Comparison of ENCODE assay signal across 7 mouse cellular contexts in the genomic region with DNA sequence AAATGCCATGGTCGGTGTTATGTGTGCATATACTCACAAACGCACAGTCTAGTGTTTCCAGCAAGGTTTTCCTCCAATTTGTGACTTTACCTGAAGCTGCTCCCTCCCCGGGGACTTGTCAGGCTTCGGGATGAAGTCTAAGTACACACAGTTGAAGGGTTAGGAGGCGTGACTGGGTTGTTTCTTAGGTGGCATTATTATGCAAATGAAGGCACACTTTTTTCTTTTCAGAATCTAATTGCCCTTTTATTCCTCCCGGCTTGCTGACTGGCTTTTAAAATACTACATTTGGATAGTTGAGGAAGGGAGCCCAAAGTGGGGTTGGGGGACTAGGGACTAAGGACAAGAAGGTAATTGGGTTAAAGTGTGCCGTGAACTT. TPM values are rescaled to one million over a fixed set of nuclear protein-coding genes. Genes with fewer than 3 reads are reported as not detected.
DNase-seq lines count a peak whose midpoint lies in the region; ATAC-seq and TF ChIP-seq lines count a peak whose summit lies in the region.

No protein-coding gene starts in this region.

- in situ Hi-C loops in ES-E14 (cut with MboI; ENCODE audit: low sequenced_read_pairs in 2 of 2, unreplicated experiment in 2 of 2) = loop anchor here (5.0 to 10.0 kb wide), 4 partner anchors 934 to 1006 kb away; a partner anchor contains a TSS

- no peak for ATAC-seq in heart, embryonic 16.5 days (replicated peaks; ENCODE audit: extremely low read depth, insufficient read depth, low FRiP score)
- ATAC-seq in liver, embryonic 13.5 days (ENCODE audit: low read depth) = no peak

- H3K4me2 ChIP-seq in heart, embryonic 16.5 days (ENCODE audit: low read depth, low read length) = peak overlapping the region; percentile 94
- H3K4me2 ChIP-seq in liver, embryonic 13.5 days = peak overlapping the region; percentile 95

- DNase-seq in B cell, adult 2 months = peak; percentile 10 to 18
- peak; percentile 63 for DNase-seq in ES-E14 (ENCODE audit: low read depth, low spot score)
- no peak for DNase-seq in liver, embryonic 13.5 days
- no peak for DNase-seq in frontal cortex, postnatal 10 days (ENCODE audit: low spot score in 2 of 2)
- no peak for DNase-seq in frontal cortex, adult 2 months (ENCODE audit: extremely low spot score in 1 of 2, low spot score in 1 of 2)
- DNase-seq in layer of hippocampus, postnatal 14 days (ENCODE audit: low spot score in 2 of 2) = no peak

- H3K27me3 ChIP-seq in heart, embryonic 16.5 days (ENCODE audit: control insufficient read depth, insufficient read depth, low read length) = no peaks in the 10 kb centered on the region
- peaks cover 52% of the 10 kb centered on the region for H3K27me3 ChIP-seq in liver, embryonic 13.5 days

- no peak overlapping the region for H3K9ac ChIP-seq in ES-E14 (ENCODE audit: insufficient read depth, low read depth, low read length, poor library complexity, severe bottlenecking)
- H3K9ac ChIP-seq in heart, embryonic 16.5 days (ENCODE audit: low read length) = no peak overlapping the region; the same call in 1 of the 2 replicates
- H3K9ac ChIP-seq in liver, embryonic 13.5 days = no peak overlapping the region

- no peak overlapping the region for H3K27ac ChIP-seq in ES-E14 (ENCODE audit: insufficient read depth, low read depth, low read length, poor library complexity, severe bottlenecking)
- H3K27ac ChIP-seq in heart, embryonic 16.5 days (ENCODE audit: low read length) = no peak overlapping the region
- no peak overlapping the region for H3K27ac ChIP-seq in liver, embryonic 13.5 days

- 0 out of 4 replicates have a peak, but pooled peaks cover 0 to 2% of the 10 kb centered on the region in 2 experiments for H3K4me1 ChIP-seq in ES-E14 (ENCODE audit: control insufficient read depth in 2 of 2, insufficient read depth in 2 of 2, low read length in 2 of 2, poor library complexity in 1 of 2)
- H3K4me1 ChIP-seq in heart, embryonic 16.5 days (ENCODE audit: control insufficient read depth, insufficient read depth, low read length) = peaks cover 19% of the 10 kb centered on the region
- H3K4me1 ChIP-seq in liver, embryonic 13.5 days (replicated peaks) = peaks cover 57% of the 10 kb centered on the region

- no peaks in the 10 kb centered on the region for H3K36me3 ChIP-seq in ES-E14 (ENCODE audit: control insufficient read depth, insufficient read depth, low read length, poor library complexity, severe bottlenecking)
- H3K36me3 ChIP-seq in heart, embryonic 16.5 days (ENCODE audit: control insufficient read depth, insufficient read depth) = no peaks in the 10 kb centered on the region
- H3K36me3 ChIP-seq in liver, embryonic 13.5 days = no peaks in the 10 kb centered on the region

- 40% methylated on average over 7 of the region's 7 CpGs for WGBS in heart, embryonic 16.5 days
- 39% methylated on average over 7 of the region's 7 CpGs for WGBS in liver, embryonic 13.5 days (ENCODE audit: insufficient replicate concordance)

- H3K4me3 ChIP-seq in ES-E14 (ENCODE audit: insufficient read depth in 1 of 2, low read depth in 1 of 2, low read length in 2 of 2, poor library complexity in 1 of 2, severe bottlenecking in 1 of 2) = no peak overlapping the region
- peak overlapping the region; percentile 82 for H3K4me3 ChIP-seq in heart, embryonic 16.5 days (ENCODE audit: low read length)
- H3K4me3 ChIP-seq in liver, embryonic 13.5 days (replicated peaks) = no peak overlapping the region

- H3K9me3 ChIP-seq in ES-E14 (ENCODE audit: control insufficient read depth, insufficient read depth, low read depth, low read length) = no peaks in the 10 kb centered on the region; the same call in 1 of the 2 replicates
- H3K9me3 ChIP-seq in heart, embryonic 16.5 days (replicated peaks; ENCODE audit: control insufficient read depth, low read length) = no peaks in the 10 kb centered on the region
- H3K9me3 ChIP-seq in liver, embryonic 13.5 days (replicated peaks) = no peaks in the 10 kb centered on the region

TF ChIP-seq in ES-E14, 5 proteins besides CTCF, POLR2A, EP300 and RAD21:
- TF ChIP-seq ZC3H11A (IDR thresholded peaks at IDR 0.05; ENCODE audit: borderline replicate concordance, low read depth, low read length) (no peak), MAFK (IDR thresholded peaks at IDR 0.05; ENCODE audit: insufficient read depth, low read depth, low read length) (peak; percentile 48; the same call in 1 of the 2 replicates), ZNF384 (IDR thresholded peaks at IDR 0.05; ENCODE audit: low read depth, low read length) (peak; percentile 56; the same call in 1 of the 2 replicates)
TF ChIP-seq in ES-E14: peak in this region for 2.

RNA-seq across cellular contexts. Expression of a gene that starts 3.6 kb away (rescaled TPM):
- total RNA-seq in ES-E14 (2012; rRNA removed) = 1.1 and 3.7 TPM in 2 replicates
- 29.6 and 31.9 TPM in 2 replicates for polyA plus RNA-seq in heart, embryonic 16.5 days (2015; fragmentation: Nextera tagmentation; extraction: Ambion mirVana)
- 4.8 and 6.6 TPM in 2 replicates for polyA plus RNA-seq in liver, embryonic 13.5 days (2015; fragmentation: Nextera tagmentation; extraction: Ambion mirVana)
- 155 and 159 TPM in 2 replicates for polyA plus RNA-seq in frontal cortex, adult 2 months (2012; rRNA removed)
- 100 to 1,000 TPM; 154 TPM for total RNA-seq in layer of hippocampus, postnatal 14 days (2021)

Comparison
In these comparisons a context has a peak if more than half of its experiments do, and no peak if none do; other contexts are left out.
1. DNase-seq: peak in B cell, adult 2 months (2 of 2) and ES-E14 (single experiment); none in liver, embryonic 13.5 days (single experiment), frontal cortex, postnatal 10 days (0 of 2), frontal cortex, adult 2 months (0 of 2) and layer of hippocampus, postnatal 14 days (0 of 2).